Mouse (Mus musculus): ENCODE data around the gene Washc4. TPM values are rescaled to one million over a fixed set of nuclear protein-coding genes. Genes with fewer than 3 reads are reported as not detected.
"Not testable (repeated sequence)": the region's sequence is repeated elsewhere in the genome, so short reads cannot be mapped to it uniquely, and the experiment has no call there.

Washc4 gene
- 35.0 TPM for polyA plus RNA-seq (2021)

- POLR2A ChIA-PET, result interaction anchor here (1.1 kb wide), 1 partner anchor 17 kb away, joined by 3 read pairs; no protein-coding TSS in a partner anchor
- no peaks in the 10 kb centered on the region for H3K27me3 ChIP-seq
- in situ Hi-C loops (cut with MboI; ENCODE audit: low pct_unique_long_range_greater_than_20kb), result loop anchor here (5.0 kb wide), 1 partner anchor 181 kb away; the partner anchor contains the start of gene D10Wsu102e
- no peak for DNase-seq (ENCODE audit: low read depth, low spot score)
- ATAC-seq, result peak; percentile 97
- no peak for TF ChIP-seq CTCF (IDR thresholded peaks at IDR 0.05)
- CTCF ChIA-PET, result interaction anchor here (1.7 kb wide), 1 partner anchor 11 kb away, joined by 6 read pairs; no protein-coding TSS in a partner anchor
These were observed at the start of gene Washc4 for GRCm38 (mm10) chr10:83543439-83544102. TSS of gene Washc4 (plus strand) at chr10:83543752.

GRCm38 (mm10) chr10:83497321-83497720, 46.2 kb upstream of the Washc4 start:
- TF ChIP-seq CTCF (IDR thresholded peaks at IDR 0.05), result no peak
- POLR2A ChIA-PET, result no interaction called here
- no peaks in the 10 kb centered on the region for H3K27me3 ChIP-seq
- in situ Hi-C loops (cut with MboI; ENCODE audit: low pct_unique_long_range_greater_than_20kb), result no loop called here
- DNase-seq (ENCODE audit: low read depth, low spot score) (no peak), ATAC-seq (no peak)
- CTCF ChIA-PET, result interaction anchor here (1.0 kb wide), 1 partner anchor 11 kb away, joined by 3 read pairs; no protein-coding TSS in a partner anchor

DNA sequence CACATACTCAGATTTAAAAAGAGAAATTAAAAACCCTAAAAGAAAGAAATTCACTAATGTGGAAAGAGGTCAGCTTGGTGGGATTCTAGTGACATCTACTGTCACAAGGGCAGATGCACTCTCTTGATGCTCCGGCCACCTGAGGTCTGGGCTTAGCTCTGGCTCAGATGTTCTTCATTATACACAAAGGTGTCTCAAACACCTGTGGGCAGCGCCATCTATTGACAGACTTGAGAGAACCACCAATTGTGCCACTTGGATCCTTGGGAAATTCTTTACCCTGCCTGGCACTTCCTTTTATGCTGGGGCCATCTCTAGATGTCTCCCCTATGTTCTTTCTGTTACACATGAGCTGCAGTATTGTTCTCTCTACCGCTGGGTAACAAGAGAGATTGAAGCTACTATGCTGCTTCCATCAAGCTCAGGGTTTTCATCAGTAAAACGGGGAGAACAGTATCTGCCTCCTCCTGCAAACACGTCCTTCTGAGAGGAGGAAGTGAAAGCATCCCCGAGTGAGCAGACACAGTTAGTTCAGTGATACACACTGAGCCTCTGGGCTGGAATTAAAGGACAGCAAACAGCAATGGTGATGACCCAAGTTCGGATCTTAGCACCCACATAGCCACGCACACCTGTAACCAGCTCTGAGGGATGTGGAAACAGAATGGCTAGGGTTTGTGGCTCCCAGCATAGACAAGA, 34.4 kb upstream of the Washc4 start:
- DNase-seq (ENCODE audit: low read depth, low spot score), result no peak
- no peak for ATAC-seq
- H3K27me3 ChIP-seq, result no peaks in the 10 kb centered on the region
- in situ Hi-C loops (cut with MboI; ENCODE audit: low pct_unique_long_range_greater_than_20kb), result loop anchor here (10.0 to 25.0 kb wide), 3 partner anchors 264 to 722 kb away; no protein-coding TSS in a partner anchor
- POLR2A ChIA-PET, result no interaction called here
- peak; percentile 73 for TF ChIP-seq CTCF (IDR thresholded peaks at IDR 0.05)
- CTCF ChIA-PET, result interaction anchor here (0.7 to 1.7 kb wide), 8 partner anchors 11 to 599 kb away, joined by 3 to 5 read pairs (median 3); partner anchors contain the start of gene D10Wsu102e

DNA sequence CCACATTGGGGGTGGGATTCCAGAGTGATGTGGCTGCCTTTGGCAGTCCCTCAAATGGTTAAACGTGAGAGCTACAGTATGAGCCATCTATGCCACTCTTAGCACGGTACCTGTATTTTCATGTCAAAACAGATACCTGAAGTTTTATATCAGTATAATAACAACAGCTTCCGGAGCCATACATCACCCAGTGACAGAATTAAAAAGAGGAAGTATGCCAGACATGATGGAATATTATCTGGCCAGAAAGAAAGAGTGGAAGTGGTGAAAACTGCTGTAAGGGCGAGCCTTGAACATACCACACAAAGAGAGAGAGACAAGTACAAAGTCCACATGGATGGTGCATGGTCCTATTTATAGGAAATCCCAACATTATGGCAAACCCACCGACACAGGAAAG, 32.2 kb upstream of the Washc4 start:
- H3K27me3 ChIP-seq, result no peaks in the 10 kb centered on the region
- in situ Hi-C loops (cut with MboI; ENCODE audit: low pct_unique_long_range_greater_than_20kb), result loop anchor here (25.0 kb wide), 1 partner anchor 724 kb away; no protein-coding TSS in a partner anchor
- no peak for ATAC-seq
- TF ChIP-seq CTCF (IDR thresholded peaks at IDR 0.05), result no peak
- no peak for DNase-seq (ENCODE audit: low read depth, low spot score)
- POLR2A ChIA-PET, result interaction anchor here (0.6 kb wide), 1 partner anchor 22 kb away, joined by 3 read pairs; no protein-coding TSS in a partner anchor
- CTCF ChIA-PET, result no interaction called here

GRCm38 (mm10) chr10:83513736-83514135, 29.8 kb upstream of the Washc4 start:
- ChIA-PET CTCF (no interaction called here), POLR2A (no interaction called here)
- no peaks in the 10 kb centered on the region for H3K27me3 ChIP-seq
- DNase-seq (ENCODE audit: low read depth, low spot score), result no peak
- no peak for TF ChIP-seq CTCF (IDR thresholded peaks at IDR 0.05)
- no peak for ATAC-seq
- in situ Hi-C loops (cut with MboI; ENCODE audit: low pct_unique_long_range_greater_than_20kb), result loop anchor here (25.0 kb wide), 1 partner anchor 726 kb away; no protein-coding TSS in a partner anchor

GRCm38 (mm10) chr10:83520990-83521389, 22.6 kb upstream of the Washc4 start:
- in situ Hi-C loops (cut with MboI; ENCODE audit: low pct_unique_long_range_greater_than_20kb), result loop anchor here (25.0 kb wide), 1 partner anchor 734 kb away; no protein-coding TSS in a partner anchor
- peak; percentile 63 for TF ChIP-seq CTCF (IDR thresholded peaks at IDR 0.05)
- ATAC-seq, result no peak

DNA sequence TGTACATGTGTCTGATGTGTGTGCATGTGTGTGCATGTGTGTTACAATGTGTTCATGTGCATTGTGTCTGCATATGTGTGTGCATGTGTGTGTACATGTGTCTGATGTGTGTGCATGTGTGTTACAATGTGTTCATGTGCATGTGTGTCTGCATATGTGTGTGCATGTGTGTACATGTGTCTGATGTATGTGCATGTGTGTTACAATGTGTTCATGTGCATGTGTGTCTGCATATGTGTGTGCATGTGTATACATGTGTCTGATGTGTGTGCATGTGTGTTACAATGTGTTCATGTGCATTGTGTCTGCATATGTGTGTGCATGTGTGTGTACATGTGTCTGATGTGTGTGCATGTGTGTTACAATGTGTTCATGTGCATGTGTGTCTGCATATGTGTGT, 19.3 kb upstream of the Washc4 start:
- in situ Hi-C loops (cut with MboI; ENCODE audit: low pct_unique_long_range_greater_than_20kb), result loop anchor here (25.0 kb wide), 1 partner anchor 737 kb away; no protein-coding TSS in a partner anchor
- POLR2A ChIA-PET; DNase-seq (ENCODE audit: low read depth, low spot score); ATAC-seq; H3K27me3 ChIP-seq; CTCF ChIA-PET: not testable (repeated sequence)

More at GRCm38 (mm10) chr10:83520990-83521389, 22.6 kb upstream of the Washc4 start:
- CTCF ChIA-PET, result interaction anchor here (0.9 to 1.2 kb wide), 2 partner anchors 9 to 26 kb away, joined by 3 to 4 read pairs; no protein-coding TSS in a partner anchor
- DNase-seq (ENCODE audit: low read depth, low spot score), result no peak
- POLR2A ChIA-PET, result no interaction called here
- H3K27me3 ChIP-seq, result no peaks in the 10 kb centered on the region

- no peaks in the 10 kb centered on the region for H3K27me3 ChIP-seq
- DNase-seq (ENCODE audit: low read depth, low spot score), result peak; percentile 88
- in situ Hi-C loops (cut with MboI; ENCODE audit: low pct_unique_long_range_greater_than_20kb), result no loop called here
- peak; percentile 67 for ATAC-seq
- ChIA-PET CTCF (interaction anchor here (0.8 to 1.8 kb wide), 4 partner anchors 9 to 37 kb away, joined by 4 to 7 read pairs (median 4); no protein-coding TSS in a partner anchor), POLR2A (interaction anchor here (0.8 kb wide), 1 partner anchor 10 kb away, joined by 4 read pairs; no protein-coding TSS in a partner anchor)
- no peak for TF ChIP-seq CTCF (IDR thresholded peaks at IDR 0.05)
These were observed 13.1 kb upstream of the Washc4 start for GRCm38 (mm10) chr10:83530384-83530967.

GRCm38 (mm10) chr10:83533258-83533909, 10.2 kb upstream of the Washc4 start:
- POLR2A ChIA-PET, result interaction anchor here (0.6 to 0.9 kb wide), 2 partner anchors 17 to 23 kb away, joined by 3 read pairs; no protein-coding TSS in a partner anchor
- CTCF ChIA-PET, result interaction anchor here (1.4 kb wide), 1 partner anchor 10 kb away, joined by 6 read pairs; the partner anchor contains the start of gene Washc4
- no peaks in the 10 kb centered on the region for H3K27me3 ChIP-seq
- in situ Hi-C loops (cut with MboI; ENCODE audit: low pct_unique_long_range_greater_than_20kb), result no loop called here
- no peak for ATAC-seq
- DNase-seq (ENCODE audit: low read depth, low spot score), result no peak
- TF ChIP-seq CTCF (IDR thresholded peaks at IDR 0.05), result no peak

DNA sequence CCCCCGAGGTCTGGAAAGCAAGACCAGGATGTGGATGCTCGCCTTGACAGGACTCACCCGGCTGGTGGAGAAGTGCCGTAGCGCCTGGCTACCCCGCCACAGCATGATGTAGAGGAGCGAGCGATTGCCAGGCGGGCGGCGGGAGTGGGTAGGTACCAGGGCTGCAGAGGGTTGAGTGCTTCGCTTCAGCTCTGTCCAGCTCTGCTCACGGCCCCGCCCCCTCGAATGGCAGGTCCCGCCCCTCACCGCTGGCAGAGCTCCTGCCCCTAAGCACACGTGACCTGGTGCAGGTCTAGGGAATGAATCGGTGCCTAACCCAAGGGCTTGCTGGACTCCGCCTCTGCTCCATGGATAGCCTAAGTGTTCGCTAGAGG, 9.7 kb upstream of the Washc4 start, which contains the start of gene Aldh1l2:
Gene Aldh1l2, minus strand, starts transcription at position 231 of the 374 bp plus-strand sequence.
- ChIA-PET CTCF (no interaction called here), POLR2A (interaction anchor here (0.6 to 0.9 kb wide), 2 partner anchors 17 to 23 kb away, joined by 3 read pairs; no protein-coding TSS in a partner anchor)
- no peak for TF ChIP-seq CTCF (IDR thresholded peaks at IDR 0.05)
- in situ Hi-C loops (cut with MboI; ENCODE audit: low pct_unique_long_range_greater_than_20kb), result no loop called here
- DNase-seq (ENCODE audit: low read depth, low spot score), result no peak
- H3K27me3 ChIP-seq, result no peaks in the 10 kb centered on the region
- ATAC-seq, result peak; percentile 51

All from Patski (cell line).